Mouse (Mus musculus) left cerebral cortex, postnatal 14 days (tissue): ENCODE measurements around the gene Atf7ip. TPM values are rescaled to one million over a fixed set of nuclear protein-coding genes. Genes with fewer than 3 reads are reported as not detected.

Experiments
- DNase-seq, 2 experiments: peaks; one replicate each; pipeline ENCODE4 v3.0.0; 2021 to 2022; ENCODE audit warnings: low spot score in 2 of 2, mixed read lengths in 1 of 2
- intact Hi-C: fragments of 180-260 bp; cut with DNase I; formaldehyde crosslinking; loops from one replicate; pipeline ENCODE4 v1.15.1; 2025
- total RNA-seq, 2 experiments: library from RNA; stranded (reverse); gene quantifications; 2 replicates each; pipeline ENCODE4 v1.2.3; 2021

The Atf7ip gene
- total RNA-seq, 2 experiments from 2014 or later, result 118 to 122 TPM

GRCm38 (mm10) chr6:136477878-136478277 is 28.1 kb upstream of the Atf7ip start:
- intact Hi-C loops, result no loop called here
- DNase-seq, result no peak

DNA sequence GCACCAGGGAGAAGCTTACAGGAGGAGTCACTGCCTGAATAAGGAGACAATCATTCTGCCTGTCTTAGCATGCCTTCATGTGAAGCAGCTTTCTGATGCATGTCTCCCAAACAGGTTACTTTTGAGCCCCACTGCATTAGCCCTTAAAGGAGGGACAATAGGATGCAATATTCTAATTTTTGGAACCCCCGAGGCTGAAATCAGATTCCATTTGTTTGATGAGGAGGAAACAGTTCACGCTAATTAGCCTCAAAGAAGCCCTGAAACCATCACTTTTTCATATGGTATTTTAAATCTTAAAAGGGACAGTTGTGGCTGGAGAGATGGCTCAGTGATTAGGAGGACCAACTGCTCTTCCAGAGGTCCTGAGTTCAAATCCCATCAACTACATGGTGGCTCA is 22.4 kb upstream of the Atf7ip start:
- intact Hi-C loops, result no loop called here
- no peak for DNase-seq

DNA sequence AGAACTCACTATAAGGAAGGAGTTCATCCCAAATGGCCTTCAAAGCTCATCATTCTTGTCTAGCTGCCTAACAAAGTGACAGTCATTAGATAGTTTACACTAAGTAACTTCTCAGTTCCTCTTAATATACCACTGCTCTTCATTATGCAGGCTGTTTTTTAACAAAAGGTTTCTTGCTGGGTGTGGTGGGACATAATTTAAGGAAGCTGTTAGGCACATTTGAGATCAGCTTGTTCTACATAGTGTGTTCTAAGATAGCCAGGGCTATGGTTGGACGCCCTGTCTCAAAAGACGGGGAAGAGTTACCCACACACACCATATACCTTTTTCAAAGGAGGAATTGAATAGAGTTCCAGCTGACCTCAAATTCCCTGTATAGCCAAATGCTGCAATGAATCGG is 21.9 kb upstream of the Atf7ip start:
- DNase-seq, result no peak
- intact Hi-C loops, result no loop called here

- no peak for DNase-seq
- intact Hi-C loops, result no loop called here
Observed at GRCm38 (mm10) chr6:136486166-136486565, 19.8 kb upstream of the Atf7ip start.

DNA sequence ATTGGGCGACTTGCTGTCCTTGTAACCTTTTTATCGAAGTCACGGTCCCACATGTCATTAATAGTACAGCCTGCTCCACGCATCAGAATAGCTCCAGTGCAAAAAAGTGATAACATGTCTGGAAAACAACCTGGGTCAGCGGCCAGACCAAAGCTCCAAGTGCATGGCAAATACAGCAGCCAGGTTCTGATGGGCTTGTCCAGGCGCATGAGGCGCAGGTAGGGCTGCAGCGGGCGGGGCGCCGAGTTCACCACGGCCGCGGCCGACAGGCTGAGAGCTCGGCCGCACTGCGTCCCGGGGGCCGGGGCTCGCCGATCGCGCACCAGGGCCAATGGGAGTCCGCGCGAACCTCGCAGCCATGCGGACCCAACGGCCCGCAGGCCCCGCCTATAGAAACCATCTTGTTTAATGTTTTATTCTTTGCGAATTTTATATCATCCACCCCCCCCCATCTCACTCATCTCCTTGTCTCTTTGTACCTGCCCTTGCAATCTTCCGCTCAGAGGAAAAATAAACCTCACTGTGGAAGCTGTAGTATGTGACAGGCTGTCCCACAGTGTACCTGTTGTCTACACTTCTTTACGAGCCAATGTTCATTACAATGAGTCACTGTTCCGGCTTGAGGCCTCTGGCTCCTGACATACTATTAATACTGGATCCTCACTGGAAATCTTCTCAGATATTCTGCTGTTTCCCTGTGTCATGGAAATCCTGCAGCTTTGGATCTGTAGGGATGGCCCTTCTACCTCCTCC is 19.0 kb upstream of the Atf7ip start:
- intact Hi-C loops, result no loop called here
- no peak for DNase-seq

DNA sequence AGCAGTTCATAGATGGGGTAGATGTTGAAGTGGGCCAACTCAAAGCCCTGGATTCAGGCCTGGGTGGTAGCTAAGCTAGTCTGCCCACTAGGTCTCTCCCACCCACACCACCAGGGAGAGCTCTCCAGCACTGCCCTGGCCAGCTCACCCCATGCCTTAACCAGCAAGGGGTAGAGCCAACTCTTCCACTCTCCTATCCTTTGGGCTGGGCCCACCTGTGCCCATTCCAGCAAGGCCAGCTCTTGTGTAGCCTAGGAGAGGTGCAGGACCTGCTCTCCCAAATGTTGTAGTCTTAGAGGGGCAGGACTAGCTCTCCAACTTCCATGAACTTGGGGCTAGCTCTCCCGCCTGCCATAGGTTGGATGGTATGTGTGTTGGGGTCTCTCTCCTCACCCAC is 18.4 kb upstream of the Atf7ip start:
- intact Hi-C loops, result no loop called here

DNA sequence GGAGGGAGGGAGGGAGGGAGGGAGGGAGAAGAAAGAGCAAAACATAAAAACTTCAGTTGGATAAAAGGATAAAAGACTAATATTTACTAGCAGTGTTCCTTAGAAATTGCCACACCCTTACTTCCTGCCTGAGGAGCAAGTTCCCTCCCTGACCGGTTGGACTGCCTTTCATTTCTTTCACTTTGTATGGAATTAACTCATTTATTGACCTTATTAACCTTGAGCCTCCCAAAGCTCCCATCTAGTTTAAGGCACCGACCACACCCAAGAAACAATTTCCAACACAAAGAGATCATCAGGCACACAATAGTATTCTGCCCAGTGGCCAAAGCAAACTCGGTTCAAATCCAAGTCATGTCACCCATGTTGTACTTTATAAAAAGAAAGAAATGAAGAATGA is 16.1 kb upstream of the Atf7ip start:
- intact Hi-C loops, result no loop called here
- no peak for DNase-seq

More for the DNA sequence above, 18.4 kb upstream of the Atf7ip start:
- no peak for DNase-seq

DNA sequence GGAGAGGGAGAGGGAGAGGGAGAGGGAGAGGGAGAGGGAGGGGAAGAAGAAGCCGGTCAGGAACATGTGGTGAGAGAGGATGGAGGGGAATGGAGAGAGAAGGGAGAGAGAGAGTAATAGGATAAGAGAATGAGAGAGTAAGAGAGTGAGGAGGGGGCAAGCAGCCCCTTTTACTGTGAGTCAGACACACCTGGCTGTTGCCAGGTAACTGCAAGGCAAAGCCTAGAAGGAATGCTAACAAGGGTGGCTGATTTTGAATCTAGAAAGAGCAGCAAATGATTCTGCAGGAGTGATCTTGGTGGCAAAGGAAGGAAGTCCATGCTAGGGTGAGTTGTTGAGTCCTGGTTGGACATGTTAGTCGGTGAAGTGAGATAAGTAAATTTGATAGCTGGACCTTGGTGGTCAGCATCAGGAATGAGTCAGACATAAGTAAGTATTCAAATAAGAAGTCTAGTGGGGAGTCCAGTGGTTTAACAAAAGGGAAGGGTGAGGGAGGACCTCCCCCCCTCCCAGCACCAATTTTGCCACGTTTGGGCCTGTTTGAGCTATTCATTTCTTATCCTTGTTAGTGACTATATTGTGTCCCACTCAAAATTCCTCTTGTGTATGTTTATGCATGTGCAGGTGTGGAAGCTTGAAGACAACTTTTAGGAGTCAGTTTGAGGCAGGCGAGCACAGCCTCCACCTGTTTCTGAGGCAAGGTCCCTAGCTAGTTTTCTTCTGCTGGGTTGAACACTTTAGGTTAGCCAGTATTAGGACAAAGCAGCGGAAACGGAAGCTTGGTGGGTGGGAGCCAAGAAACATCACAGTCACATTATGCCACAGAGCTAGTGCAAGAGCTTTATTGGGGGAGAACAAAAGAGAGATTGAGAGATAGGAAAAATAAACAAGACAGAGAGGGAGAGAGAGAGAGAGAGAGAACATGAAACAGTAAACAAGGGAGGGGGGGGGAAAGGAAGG is 15.2 kb upstream of the Atf7ip start:
- intact Hi-C loops, result no loop called here
- DNase-seq, result no peak

- intact Hi-C loops, result no loop called here
- no peak for DNase-seq
Observed at GRCm38 (mm10) chr6:136491631-136492030, 14.3 kb upstream of the Atf7ip start.

DNA sequence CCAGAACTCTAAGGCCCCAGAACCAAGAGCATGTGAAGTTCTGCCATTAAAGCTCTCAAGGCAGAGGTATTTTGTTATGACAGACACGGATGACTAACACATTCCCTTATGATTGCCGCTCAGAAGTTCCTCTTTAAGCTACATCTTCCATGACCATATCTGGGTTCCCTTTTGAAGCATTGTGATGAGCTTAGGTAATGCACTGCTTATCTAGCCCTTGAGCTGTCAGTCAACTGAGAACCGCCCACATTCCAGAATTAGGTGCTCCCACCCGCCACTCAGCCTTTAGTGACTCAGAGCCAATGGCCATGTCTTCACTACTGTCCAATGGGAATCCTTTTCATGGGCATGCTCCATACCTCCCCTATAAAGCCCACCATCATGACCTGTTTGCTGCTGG is 13.7 kb upstream of the Atf7ip start:
- DNase-seq, result no peak
- intact Hi-C loops, result no loop called here

DNA sequence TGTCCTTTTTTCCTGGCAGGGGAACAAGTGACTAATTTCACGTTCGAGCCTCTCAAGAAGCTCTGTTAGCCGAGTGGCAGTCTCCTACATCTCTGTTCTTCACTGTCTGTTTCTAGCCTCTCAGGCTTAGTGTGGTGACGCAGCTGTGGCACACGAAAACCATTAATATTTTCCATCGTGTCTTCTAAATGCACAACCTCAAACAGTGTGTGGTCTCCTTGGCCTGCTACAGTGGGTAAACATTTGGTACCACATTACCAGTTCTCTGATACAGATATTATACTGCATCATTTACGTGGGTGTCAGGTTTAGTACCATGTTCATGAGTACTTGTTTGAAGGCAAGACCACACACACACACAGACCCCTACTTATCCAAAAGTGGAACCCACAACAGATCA is 12.5 kb upstream of the Atf7ip start:
- intact Hi-C loops, result no loop called here
- DNase-seq, result no peak

- DNase-seq, result no peak
- intact Hi-C loops, result no loop called here
Observed at GRCm38 (mm10) chr6:136493910-136494751, 11.8 kb upstream of the Atf7ip start.

- intact Hi-C loops, result no loop called here
- DNase-seq, result no peak
Observed at GRCm38 (mm10) chr6:136495023-136495422, 10.9 kb upstream of the Atf7ip start.

GRCm38 (mm10) chr6:136497744-136498143 is 8.2 kb upstream of the Atf7ip start:
- intact Hi-C loops, result no loop called here
- peak; percentile 20 to 57 for DNase-seq

DNA sequence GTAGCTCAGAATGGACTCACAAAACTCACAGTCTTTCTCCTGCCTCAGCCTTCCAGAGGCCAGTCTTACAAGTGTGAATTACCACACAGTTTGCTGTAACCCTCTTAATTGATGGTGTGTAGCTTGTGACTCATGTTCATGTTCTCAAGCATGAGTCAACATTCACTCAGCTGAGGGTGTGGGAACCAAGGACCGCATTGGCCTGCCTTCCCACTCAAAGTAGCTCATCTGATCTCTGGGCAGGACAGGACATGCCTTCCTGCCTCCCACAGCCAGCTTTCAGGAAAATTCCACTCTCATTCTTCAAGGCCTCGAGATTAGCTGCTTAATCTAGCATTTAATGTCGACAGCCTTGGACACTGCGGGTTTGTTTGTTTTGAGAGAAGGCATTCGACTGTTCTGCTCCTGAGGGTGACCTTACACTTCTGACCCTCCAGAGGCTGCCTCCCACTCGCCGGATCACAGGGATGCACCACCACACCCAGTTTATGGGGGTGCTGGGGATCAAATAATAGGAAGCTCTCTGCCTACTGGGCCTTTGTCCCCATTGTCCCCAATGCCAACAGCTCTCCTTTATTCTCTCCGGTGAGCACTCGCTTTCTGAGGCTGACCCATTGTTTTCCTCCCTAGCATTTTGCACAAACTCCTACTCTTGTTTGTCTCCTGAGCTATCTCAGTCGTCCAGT is 6.5 kb upstream of the Atf7ip start:
- no peak for DNase-seq
- intact Hi-C loops, result no loop called here

DNA sequence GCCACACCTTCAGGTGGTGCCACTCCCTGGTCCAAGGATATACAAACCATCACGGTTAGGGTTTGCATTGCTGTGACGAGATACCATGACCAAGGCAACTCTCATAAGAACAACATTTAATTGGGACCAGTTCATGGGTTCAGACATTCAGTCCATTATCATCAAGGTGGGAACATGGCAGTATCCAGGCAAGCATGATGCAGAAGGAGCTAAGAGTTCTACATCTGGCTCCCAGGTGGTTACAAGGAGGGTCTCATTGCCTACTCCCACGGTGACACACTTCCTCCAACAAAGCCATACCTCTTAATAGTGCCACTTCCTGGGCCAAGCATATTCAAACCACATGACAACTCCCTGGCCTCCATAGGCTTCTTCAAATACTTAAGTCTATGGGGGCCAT is 2.7 kb downstream of the Atf7ip start:
- intact Hi-C loops, result no loop called here
- no peak for DNase-seq

- DNase-seq, result no peak
- intact Hi-C loops, result no loop called here
Observed at GRCm38 (mm10) chr6:136510945-136511344, 5.0 kb downstream of the Atf7ip start.

DNA sequence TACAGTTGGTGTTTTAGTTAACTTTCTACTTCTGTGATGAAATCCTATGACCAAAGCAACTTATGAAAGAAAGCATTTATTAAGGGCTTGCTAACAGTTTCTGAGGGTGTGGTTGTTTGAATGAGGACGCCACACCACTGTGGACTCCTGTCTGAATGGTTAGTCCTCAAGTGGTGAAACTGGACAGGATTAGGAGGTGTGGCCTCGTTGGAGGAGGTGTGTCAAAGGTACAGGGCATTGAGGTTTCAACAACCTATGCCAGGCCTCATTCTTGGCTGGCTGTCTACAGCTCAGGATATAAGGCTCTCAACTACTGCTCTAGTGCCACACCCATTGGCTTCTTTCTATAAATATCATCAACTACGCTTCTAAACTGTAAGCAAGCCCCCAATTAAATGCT is 6.4 kb downstream of the Atf7ip start:
- intact Hi-C loops, result no loop called here
- DNase-seq, result no peak

GRCm38 (mm10) chr6:136516626-136517025 is 10.7 kb downstream of the Atf7ip start:
- intact Hi-C loops, result no loop called here
- DNase-seq, result no peak
